Mouse (Mus musculus): ENCODE data around the gene Snapc5. TPM values are rescaled to one million over a fixed set of nuclear protein-coding genes. Genes with fewer than 3 reads are reported as not detected.

The Snapc5 gene
- polyA plus RNA-seq (2015; fragmentation: Nextera tagmentation; extraction: Ambion mirVana), result 35.5 and 35.9 TPM in 2 replicates

GRCm38 (mm10) chr9:64178974-64179646 is at the start of gene Snapc5:
Gene Snapc5 (plus strand): TSS chr9:64179274.

DNA sequence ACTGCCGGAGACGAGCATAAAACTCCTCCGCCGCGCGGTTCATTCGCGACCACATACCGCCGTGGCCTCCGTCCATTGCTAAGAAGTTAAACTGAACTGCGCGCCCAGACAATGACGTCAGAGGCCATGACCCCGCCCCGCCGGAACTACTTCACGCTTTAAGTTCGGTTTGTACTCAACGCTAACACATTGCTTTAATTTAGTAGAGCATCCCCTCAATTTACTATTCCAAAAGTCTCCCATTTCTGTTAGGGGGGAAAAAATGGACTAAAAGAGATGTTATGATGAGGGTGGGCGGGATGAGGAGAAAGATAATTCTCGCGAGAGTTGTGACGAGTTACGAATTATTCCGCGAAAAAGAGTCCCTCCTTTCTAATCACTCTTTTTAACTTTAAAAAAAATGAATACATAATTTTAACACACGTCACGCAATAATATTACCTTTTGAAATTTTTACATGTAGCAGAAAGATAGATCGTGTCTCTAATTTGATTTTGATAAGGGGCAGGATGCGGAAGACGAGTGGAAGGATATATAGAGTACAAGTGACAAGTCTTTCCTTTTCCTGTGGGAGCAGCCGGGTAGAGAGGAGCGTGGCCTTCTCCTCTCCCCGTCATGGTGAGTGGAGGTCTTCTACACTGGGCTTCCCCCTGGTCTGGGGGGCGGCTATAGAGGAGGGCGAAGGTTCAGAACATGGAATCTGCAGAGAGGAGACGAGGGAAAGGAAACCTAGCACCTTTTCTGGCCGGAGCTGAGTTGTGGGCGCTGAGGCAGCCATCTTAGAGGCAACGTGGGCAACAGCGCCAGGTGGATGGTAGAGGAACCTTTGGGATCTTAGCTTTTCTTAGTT is 6.0 kb upstream of the Snapc5 start, which contains the start of the genes Zwilch and Rpl4:
Gene Zwilch, minus strand, starts transcription at position 289 of the 850 bp plus-strand sequence.
Gene Rpl4, plus strand, starts transcription at position 560 of the 850 bp plus-strand sequence.

Small RNA genes within 50 kb of the gene (microRNA-seq; reads per million reads assigned to microRNA genes)
- not detected for gene Gm24106

Other genes with a start within 250 kb of the Snapc5 start
- 1.9 and 2.6 TPM in 2 replicates for gene Smad6, start 157.2 kb upstream of the Snapc5 start, polyA plus RNA-seq (2015; fragmentation: Nextera tagmentation; extraction: Ambion mirVana)
- gene Lctl, start 62.1 kb upstream of the Snapc5 start, polyA plus RNA-seq (2015; fragmentation: Nextera tagmentation; extraction: Ambion mirVana), result 0.23 TPM in 1 of 2 replicates, not detected in the other
- gene Zwilch, start 6.2 kb upstream of the Snapc5 start, polyA plus RNA-seq (2015; fragmentation: Nextera tagmentation; extraction: Ambion mirVana), result 3.4 and 4.4 TPM in 2 replicates
- 575 TPM in 2 replicates for gene Rpl4, start 5.9 kb upstream of the Snapc5 start, polyA plus RNA-seq (2015; fragmentation: Nextera tagmentation; extraction: Ambion mirVana)
- 1.9 and 2.5 TPM in 2 replicates for gene Uchl4, start 55.9 kb downstream of the Snapc5 start, polyA plus RNA-seq (2015; fragmentation: Nextera tagmentation; extraction: Ambion mirVana)
- 89.4 TPM in 2 replicates for gene Map2k1, start 74.4 kb downstream of the Snapc5 start, polyA plus RNA-seq (2015; fragmentation: Nextera tagmentation; extraction: Ambion mirVana)
- gene Tipin, start 102.3 kb downstream of the Snapc5 start, polyA plus RNA-seq (2015; fragmentation: Nextera tagmentation; extraction: Ambion mirVana), result 64.1 and 64.7 TPM in 2 replicates
- gene Dis3l, start 162.0 kb downstream of the Snapc5 start, polyA plus RNA-seq (2015; fragmentation: Nextera tagmentation; extraction: Ambion mirVana), result 15.4 and 16.3 TPM in 2 replicates
- gene Megf11, start 206.4 kb downstream of the Snapc5 start, polyA plus RNA-seq (2015; fragmentation: Nextera tagmentation; extraction: Ambion mirVana), result 16.1 and 18.1 TPM in 2 replicates